Mouse (Mus musculus) frontal cortex, postnatal 10 days (tissue): ENCODE data around the gene Gm17349.

Experiments used
- DNase-seq, 2 experiments: peaks; one replicate each; pipeline ENCODE4 v3.0.0; 2022; ENCODE audit warnings: low spot score in 2 of 2, mixed read lengths in 1 of 2

The Gm17349 gene

GRCm38 (mm10) chr15:99700219-99701106, 4.8 kb downstream of the Gm17349 start:
- DNase-seq: no peak

DNA sequence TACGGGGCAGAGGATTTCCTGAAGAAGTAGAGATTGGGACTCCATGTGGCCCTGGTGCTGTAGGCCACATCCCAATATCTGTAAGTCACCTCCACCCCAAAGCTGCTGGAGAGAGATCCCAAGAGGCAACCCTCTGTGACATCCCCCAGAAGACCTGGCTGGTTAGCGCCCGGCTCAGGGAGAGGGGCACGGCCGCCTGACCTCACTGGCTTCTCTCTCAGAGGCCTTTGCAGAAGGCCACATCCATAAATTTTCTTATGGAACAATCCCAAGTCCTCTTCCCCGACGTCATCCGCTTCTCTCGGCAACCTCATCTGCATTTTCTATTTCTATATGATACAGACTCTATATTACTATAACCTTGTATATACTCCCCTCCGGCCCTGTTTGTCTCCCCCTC, 5.6 kb downstream of the Gm17349 start:
- DNase-seq: no peak

- DNase-seq: no peak
Observed at GRCm38 (mm10) chr15:99698533-99699085, 6.7 kb downstream of the Gm17349 start.

DNA sequence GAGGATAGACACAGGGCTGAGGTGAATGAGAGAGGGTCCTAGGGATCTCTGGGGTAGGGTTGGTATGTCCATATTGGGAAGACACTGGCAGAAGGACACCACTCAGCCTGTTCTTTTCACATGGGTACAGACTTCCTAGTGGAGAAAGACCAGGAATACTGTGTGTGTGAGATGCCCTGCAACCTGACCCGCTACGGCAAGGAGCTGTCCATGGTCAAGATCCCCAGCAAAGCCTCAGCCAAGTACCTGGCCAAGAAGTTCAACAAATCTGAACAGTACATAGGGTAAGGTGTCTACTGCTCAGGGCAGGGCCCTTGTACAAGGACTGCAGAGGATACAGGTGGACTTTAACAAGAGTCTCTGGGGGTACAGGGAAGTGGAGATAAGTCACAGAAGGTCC, 8.0 kb downstream of the Gm17349 start:
- DNase-seq: no peak

GRCm38 (mm10) chr15:99691976-99692375, 13.3 kb downstream of the Gm17349 start:
- DNase-seq: no peak

DNA sequence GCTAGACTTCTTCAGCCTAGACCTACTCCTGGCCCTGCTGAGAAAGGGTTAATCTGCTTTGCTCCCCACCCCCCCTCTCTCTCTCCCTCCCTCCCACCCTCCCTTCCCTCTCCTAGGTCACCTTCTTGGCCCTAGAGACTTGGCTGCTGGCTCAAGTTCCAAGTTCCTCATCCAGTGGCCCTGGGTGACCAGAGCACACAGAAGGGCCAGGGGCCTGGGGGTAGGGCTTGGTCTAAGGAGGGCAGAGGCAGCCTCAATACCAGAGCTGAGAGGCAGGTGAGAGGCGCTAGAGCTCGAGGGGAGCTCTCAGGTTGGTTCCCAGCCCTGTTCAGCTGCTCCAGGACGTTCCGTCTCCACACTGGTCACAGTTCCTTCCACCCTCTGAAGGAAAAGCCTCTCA, 14.4 kb downstream of the Gm17349 start:
- DNase-seq: no peak

DNA sequence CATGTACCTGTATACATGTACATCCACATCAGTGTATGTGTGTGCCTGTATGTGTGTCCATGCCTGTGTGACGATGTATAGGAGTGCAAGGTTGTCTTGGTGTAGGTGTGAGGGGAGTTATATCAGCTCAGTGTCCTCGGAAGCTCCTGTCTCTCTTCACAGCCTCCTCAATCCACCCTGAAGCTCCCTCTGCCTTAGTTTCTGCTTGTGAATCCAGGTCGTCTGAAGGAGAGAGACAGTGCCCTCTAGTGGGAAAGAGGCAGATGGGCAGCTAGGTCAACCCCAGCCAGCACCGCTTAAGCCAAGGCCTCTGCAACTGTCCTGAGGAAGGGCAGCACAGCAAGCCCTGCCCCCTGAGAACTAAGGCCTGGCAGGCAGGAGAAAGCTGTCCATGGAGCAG, 16.6 kb downstream of the Gm17349 start:
- DNase-seq: peak in 1 of 2 experiments; percentile 47

DNA sequence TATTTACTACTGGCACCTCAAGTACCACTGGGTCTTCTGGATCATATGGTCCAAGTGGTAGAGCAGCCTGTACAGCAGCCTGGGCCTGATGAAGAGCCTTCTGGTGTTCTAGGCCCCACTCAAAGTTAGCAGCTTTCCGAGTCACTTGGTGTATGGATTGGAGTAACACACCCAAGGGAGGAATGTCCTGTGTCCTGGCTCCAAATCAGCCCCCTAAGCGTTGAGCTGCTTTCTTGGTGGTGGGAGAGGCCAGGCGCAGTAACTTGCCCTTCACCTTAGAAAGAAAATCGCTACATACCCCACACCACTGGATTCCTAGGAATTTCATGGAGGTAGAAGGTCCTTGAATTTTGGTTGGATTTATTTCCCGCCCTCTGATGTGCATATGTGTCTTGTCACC, 21.1 kb downstream of the Gm17349 start:
- DNase-seq: no peak

GRCm38 (mm10) chr15:99682880-99683279, 22.4 kb downstream of the Gm17349 start:
- DNase-seq: no peak

- no peak for DNase-seq
Observed at GRCm38 (mm10) chr15:99679008-99679407, 26.3 kb downstream of the Gm17349 start.

- no peak for DNase-seq
Observed at GRCm38 (mm10) chr15:99678063-99678800, 27.1 kb downstream of the Gm17349 start.

DNA sequence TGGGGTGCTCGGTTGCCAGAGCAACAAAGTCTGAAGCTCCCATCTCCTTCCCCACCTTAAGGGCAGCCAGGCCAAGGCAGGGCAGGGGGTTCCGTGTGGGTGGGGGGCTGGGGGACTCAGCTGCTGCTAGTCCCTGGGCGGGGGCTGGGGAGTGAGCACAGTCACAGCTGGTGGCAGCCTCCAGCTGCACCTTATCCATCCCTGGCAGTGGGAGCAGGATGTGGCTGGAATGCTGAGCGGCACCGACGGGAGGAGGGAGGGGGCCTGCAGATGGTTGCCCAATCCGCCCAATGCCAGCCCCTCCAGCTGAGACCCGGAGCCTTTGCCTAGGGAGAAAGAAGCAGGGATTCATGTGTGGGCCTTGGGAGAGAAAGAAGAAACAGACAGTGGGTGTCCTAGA, 28.2 kb downstream of the Gm17349 start:
- peak; percentile 44 to 63 for DNase-seq

GRCm38 (mm10) chr15:99674866-99675265, 30.4 kb downstream of the Gm17349 start:
- DNase-seq: no peak

GRCm38 (mm10) chr15:99671783-99672182, 33.5 kb downstream of the Gm17349 start:
- DNase-seq: no peak

DNA sequence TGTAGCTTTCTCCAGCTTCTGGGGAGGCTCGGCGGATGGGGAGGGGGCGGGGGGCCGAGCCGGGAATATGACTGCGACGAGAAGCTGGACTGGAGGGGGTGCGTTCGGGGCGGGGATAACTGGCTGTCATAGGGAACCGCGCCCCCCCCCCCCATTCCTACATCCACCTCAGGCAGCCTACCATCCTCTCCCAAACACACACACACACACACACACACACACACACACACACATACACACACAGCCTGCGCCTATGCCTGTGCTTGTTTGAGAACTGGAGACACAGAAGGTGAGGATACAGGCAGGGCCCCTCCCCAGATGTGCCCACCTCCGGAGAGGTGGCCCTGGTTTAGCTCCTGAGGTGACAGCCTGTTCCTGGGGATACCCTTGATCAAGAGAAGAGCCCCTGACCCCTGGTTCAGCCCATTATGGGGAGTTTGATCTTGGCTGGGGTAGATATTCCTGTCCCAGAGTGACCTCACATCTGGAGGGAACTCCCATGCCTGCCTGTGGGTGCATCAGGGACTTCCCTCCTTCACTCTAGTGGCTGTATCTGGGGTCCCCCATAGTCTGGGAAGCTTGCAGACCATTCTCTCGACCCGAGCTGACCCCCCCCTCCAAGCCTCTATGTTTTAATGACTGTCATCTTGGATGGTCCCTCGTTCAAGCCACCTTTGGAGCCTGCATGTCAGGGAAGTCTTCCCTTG, 34.2 kb downstream of the Gm17349 start:
- no peak for DNase-seq

- DNase-seq: peak; percentile 63 to 70
Observed at GRCm38 (mm10) chr15:99670154-99670821, 35.0 kb downstream of the Gm17349 start, which contains the start of gene Asic1. Asic1 (plus strand) TSS chr15:99670368.

DNA sequence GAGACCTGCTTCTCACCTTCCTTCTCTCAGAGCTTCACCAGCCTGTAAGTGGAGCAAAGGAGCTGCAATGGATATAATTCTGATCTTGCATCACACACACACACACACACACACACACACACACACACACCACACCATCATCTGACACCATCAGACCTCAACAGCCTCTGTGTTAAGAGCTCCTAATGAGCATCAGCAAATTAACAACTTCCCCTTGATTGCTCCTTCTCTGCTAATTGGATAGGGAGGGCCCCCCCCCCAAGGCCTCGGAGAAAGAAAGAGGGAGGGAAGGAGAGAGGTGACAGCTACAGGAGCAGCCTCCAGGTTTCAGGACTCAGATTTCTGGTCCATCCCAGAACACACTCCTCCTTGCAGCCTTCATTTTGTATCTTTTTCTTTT, 35.9 kb downstream of the Gm17349 start:
- no peak for DNase-seq

DNA sequence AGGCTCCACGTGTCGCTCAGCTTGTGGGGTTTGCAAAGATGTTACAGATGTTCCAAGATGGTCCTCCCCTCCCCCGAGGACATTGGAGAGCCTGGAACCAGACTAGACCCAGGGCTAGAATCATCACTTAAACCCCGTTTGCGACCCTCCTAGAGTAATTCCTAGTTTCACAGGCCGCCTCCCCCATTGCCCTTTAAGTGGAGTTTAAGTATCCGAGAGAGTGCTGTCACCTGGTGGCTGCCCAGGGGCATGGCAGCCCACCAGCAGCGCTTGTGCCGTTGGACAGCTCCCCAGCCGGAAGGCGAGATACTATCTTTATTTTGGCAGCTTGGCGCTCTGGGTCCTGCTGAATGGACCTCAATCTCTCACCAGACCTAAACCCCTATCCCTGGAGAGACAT, 36.4 kb downstream of the Gm17349 start:
- peak in 1 of 2 experiments; percentile 78 for DNase-seq

- DNase-seq: no peak
Observed at GRCm38 (mm10) chr15:99667544-99667943, 37.7 kb downstream of the Gm17349 start.

GRCm38 (mm10) chr15:99664600-99665451, 40.5 kb downstream of the Gm17349 start:
- peak in 1 of 2 experiments; percentile 57 for DNase-seq
